Mouse (Mus musculus) liver, adult 2 months (tissue): ENCODE results near the gene Adarb1.

Experiments used
- CTCF ChIP-seq: fragments of 200-500 bp; IDR thresholded peaks from 2 replicates; pipeline ENCODE4 v1.5.1; 2011; ENCODE audit warnings: low read depth, low read length, control low read depth
- POLR2A ChIP-seq: fragments of 200-500 bp; IDR thresholded peaks from 2 replicates; pipeline ENCODE4 v1.6.1; 2011; ENCODE audit warnings: low read length, control low read depth; ENCODE audit not compliant: insufficient read depth; ENCODE audit errors: extremely low read depth

- TF ChIP-seq POLR2A (no peak), CTCF (no peak)
Observed at GRCm38 (mm10) chr10:77442250-77442649, 24.2 kb upstream of the Adarb1 start.
